Mouse (Mus musculus): ENCODE data around the gene Vdac1.

DNA sequence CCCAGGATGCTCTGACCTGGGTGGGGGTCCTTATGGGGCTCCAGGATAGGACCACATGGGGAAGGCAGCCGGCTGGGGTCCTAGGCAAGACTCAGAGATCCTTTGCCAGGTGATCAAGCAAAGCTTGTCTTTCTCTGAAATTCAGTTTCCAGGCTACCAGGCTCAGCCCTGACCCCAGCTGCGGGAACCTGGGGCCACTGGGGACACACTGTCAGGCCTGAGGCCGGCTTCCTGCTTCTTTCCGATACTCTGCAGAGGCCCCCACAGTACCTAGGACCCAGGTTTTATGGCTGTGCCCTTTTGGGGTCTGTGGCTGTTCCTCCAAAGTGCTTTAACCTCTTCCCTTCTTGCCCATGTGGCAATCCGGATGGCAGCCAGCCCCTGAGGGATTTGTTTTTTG lies 19.2 kb upstream of the Vdac1 start:
- no peak for TF ChIP-seq CTCF (IDR thresholded peaks at IDR 0.05; ENCODE audit: borderline replicate concordance, extremely low read depth, insufficient read depth, insufficient read length)
- no peak for TF ChIP-seq POLR2A (IDR thresholded peaks at IDR 0.05; ENCODE audit: borderline replicate concordance, extremely low read depth, insufficient read depth, insufficient read length, poor library complexity, severe bottlenecking)
